Mouse (Mus musculus) liver, embryonic 15.5 days (tissue): ENCODE results near the gene Usp21. TPM values are rescaled to one million over a fixed set of nuclear protein-coding genes. Genes with fewer than 3 reads are reported as not detected.

ENCODE experiments used
- ATAC-seq: fragments of 200-750 bp; cut with Nextera tagmentation; 2 replicates; pipeline ENCODE4 v1.8.0; 2017; ENCODE audit warnings: moderate number of reproducible peaks, mild to moderate bottlenecking, moderate library complexity; ENCODE audit not compliant: insufficient read depth
- H3K27ac ChIP-seq: fragments of 300-500 bp; sonication (generic); replicated peaks from 2 replicates; pipeline ENCODE4 v1.5.1; 2015; ENCODE audit warnings: mild to moderate bottlenecking, inconsistent platforms
- H3K27me3 ChIP-seq: fragments of 300-500 bp; sonication (generic); 2 replicates; pipeline ENCODE4 v1.6.1; 2015; ENCODE audit warnings: mild to moderate bottlenecking, inconsistent platforms
- H3K36me3 ChIP-seq: fragments of 300-500 bp; sonication (generic); replicated peaks from 2 replicates; pipeline ENCODE4 v1.6.1; 2015; ENCODE audit warnings: moderate library complexity, mild to moderate bottlenecking, inconsistent platforms
- H3K4me1 ChIP-seq: fragments of 300-500 bp; sonication (generic); replicated peaks from 2 replicates; pipeline ENCODE4 v1.6.1; 2015; ENCODE audit warnings: inconsistent platforms
- H3K4me2 ChIP-seq: fragments of 300-500 bp; sonication (generic); 2 replicates; pipeline ENCODE4 v1.6.1; 2015; ENCODE audit warnings: moderate library complexity, mild to moderate bottlenecking, inconsistent platforms
- H3K4me3 ChIP-seq: fragments of 300-500 bp; sonication (generic); replicated peaks from 2 replicates; pipeline ENCODE4 v1.5.1; 2015; ENCODE audit warnings: mild to moderate bottlenecking, inconsistent platforms
- H3K9ac ChIP-seq: fragments of 300-500 bp; sonication (generic); 2 replicates; pipeline ENCODE4 v1.6.1; 2015; ENCODE audit warnings: moderate library complexity, mild to moderate bottlenecking, inconsistent platforms
- H3K9me3 ChIP-seq: fragments of 300-500 bp; sonication (generic); replicated peaks from 2 replicates; pipeline ENCODE4 v1.6.1; 2016; ENCODE audit warnings: inconsistent platforms
- WGBS: fragments of 180-500 bp; shearing (Covaris S2); methylation state at CpG from one replicate; pipeline ENCODE4 v1.1.7; 2015; ENCODE audit warnings: mixed read lengths; ENCODE audit not compliant: insufficient replicate concordance; 5-methylcytosine and 5-hydroxymethylcytosine counted together
- polyA plus RNA-seq: library from polyadenylated mRNA; unstranded; fragments of >200 nt; fragmentation: Nextera tagmentation; extraction: Ambion mirVana; gene quantifications from 2 replicates; pipeline ENCODE4 v1.2.1, GENCODE M21; 2015

Usp21 gene
- polyA plus RNA-seq, 1 experiment from 2014 or later = 24.9 TPM

- Histone ChIP-seq H3K27me3 (no peaks in the 10 kb centered on the region), H3K4me1 (peaks cover 72% of the 10 kb centered on the region), H3K9me3 (no peaks in the 10 kb centered on the region), H3K4me2 (no peak overlapping the region), H3K27ac (no peak overlapping the region), H3K4me3 (no peak overlapping the region), H3K36me3 (peaks cover 62% of the 10 kb centered on the region), H3K9ac (no peak overlapping the region)
- WGBS = 87% methylated on average over 15 of the region's 15 CpGs
- ATAC-seq = no peak
Observed at GRCm38 (mm10) chr1:171284491-171284890, 3.3 kb downstream of the Usp21 start.

GRCm38 (mm10) chr1:171283188-171284160, 4.3 kb downstream of the Usp21 start:
- Histone ChIP-seq H3K36me3 (peaks cover 62% of the 10 kb centered on the region), H3K4me3 (peak overlapping the region; percentile 73), H3K27ac (peak overlapping the region; percentile 98; the same call in 1 of the 2 replicates), H3K9me3 (no peaks in the 10 kb centered on the region), H3K27me3 (no peaks in the 10 kb centered on the region), H3K9ac (no peak overlapping the region), H3K4me1 (peaks cover 76% of the 10 kb centered on the region), H3K4me2 (peak overlapping the region; percentile 81)
- no peak for ATAC-seq
- WGBS = 80% methylated on average over 18 of the region's 18 CpGs

- no peak for ATAC-seq
- Histone ChIP-seq H3K4me3 (peak overlapping the region; percentile 73), H3K27ac (peak overlapping the region; percentile 98), H3K9me3 (no peaks in the 10 kb centered on the region), H3K4me1 (peaks cover 80% of the 10 kb centered on the region), H3K9ac (peak overlapping the region; percentile 90), H3K27me3 (no peaks in the 10 kb centered on the region), H3K36me3 (peaks cover 74% of the 10 kb centered on the region), H3K4me2 (peak overlapping the region; percentile 81)
- 65% methylated on average over 18 of the region's 18 CpGs for WGBS
Observed at GRCm38 (mm10) chr1:171282086-171282805, 5.5 kb downstream of the Usp21 start.

- H3K9me3 ChIP-seq = no peaks in the 10 kb centered on the region
- peak; percentile 43 for ATAC-seq
- peak overlapping the region; percentile 98 for H3K27ac ChIP-seq
- WGBS = under 1% methylated on average over 10 of the region's 10 CpGs
- no peaks in the 10 kb centered on the region for H3K27me3 ChIP-seq
- peak overlapping the region; percentile 73 for H3K4me3 ChIP-seq
- peak overlapping the region; percentile 81 for H3K4me2 ChIP-seq
- peaks cover 79% of the 10 kb centered on the region for H3K36me3 ChIP-seq
- peak overlapping the region; percentile 90 for H3K9ac ChIP-seq
- peaks cover 79% of the 10 kb centered on the region for H3K4me1 ChIP-seq
Observed at GRCm38 (mm10) chr1:171281528-171281923, 6.3 kb downstream of the Usp21 start.

- no peaks in the 10 kb centered on the region for H3K9me3 ChIP-seq
- peaks cover 79% of the 10 kb centered on the region for H3K4me1 ChIP-seq
- no peaks in the 10 kb centered on the region for H3K27me3 ChIP-seq
- peak within 1 kb of the TSS; percentile 81 for H3K4me2 ChIP-seq
- H3K36me3 ChIP-seq = peaks cover 79% of the 10 kb centered on the region
- H3K27ac ChIP-seq = peak within 1 kb of the TSS; percentile 98
- H3K9ac ChIP-seq = peak within 1 kb of the TSS; percentile 90
- ATAC-seq = peak; percentile 93
- under 1% methylated on average over 26 of the region's 26 CpGs for WGBS
- H3K4me3 ChIP-seq = peak within 1 kb of the TSS; percentile 73
Observed at GRCm38 (mm10) chr1:171280916-171281527, 6.8 kb downstream of the Usp21 start, which contains the start of gene Ppox. Gene Ppox, minus strand, starts transcription at chr1:171281186.

- peaks cover 81% of the 10 kb centered on the region for H3K36me3 ChIP-seq
- H3K4me2 ChIP-seq = peak overlapping the region; percentile 81
- H3K27ac ChIP-seq = peak overlapping the region; percentile 98
- H3K4me1 ChIP-seq = peaks cover 77% of the 10 kb centered on the region
- H3K4me3 ChIP-seq = peak overlapping the region; percentile 73
- 2% methylated on average over 25 of the region's 25 CpGs for WGBS
- H3K9ac ChIP-seq = peak overlapping the region; percentile 90
- ATAC-seq = peak; percentile 50
- no peaks in the 10 kb centered on the region for H3K27me3 ChIP-seq
- no peaks in the 10 kb centered on the region for H3K9me3 ChIP-seq
Observed at GRCm38 (mm10) chr1:171280250-171280915, 7.4 kb downstream of the Usp21 start.

- Histone ChIP-seq H3K27ac (peak overlapping the region; percentile 98), H3K9me3 (no peaks in the 10 kb centered on the region), H3K4me1 (peaks cover 77% of the 10 kb centered on the region), H3K9ac (peak overlapping the region; percentile 90), H3K4me3 (peak overlapping the region; percentile 73), H3K36me3 (peaks cover 81% of the 10 kb centered on the region), H3K4me2 (peak overlapping the region; percentile 81), H3K27me3 (no peaks in the 10 kb centered on the region)
- WGBS = 55% methylated on average over 5 of the region's 5 CpGs
- no peak for ATAC-seq
Observed at GRCm38 (mm10) chr1:171279721-171280120, 8.1 kb downstream of the Usp21 start.

- H3K36me3 ChIP-seq = peaks cover 81% of the 10 kb centered on the region
- H3K9ac ChIP-seq = peak overlapping the region; percentile 90
- peak overlapping the region; percentile 98 for H3K27ac ChIP-seq
- H3K4me2 ChIP-seq = peak overlapping the region; percentile 81
- peaks cover 76% of the 10 kb centered on the region for H3K4me1 ChIP-seq
- H3K4me3 ChIP-seq = peak overlapping the region; percentile 73
- H3K9me3 ChIP-seq = no peaks in the 10 kb centered on the region
- no peak for ATAC-seq
- 75% methylated on average over 14 of the region's 14 CpGs for WGBS
- no peaks in the 10 kb centered on the region for H3K27me3 ChIP-seq
Observed at GRCm38 (mm10) chr1:171279012-171279705, 8.6 kb downstream of the Usp21 start.

- H3K27ac ChIP-seq = peak overlapping the region; percentile 98
- H3K4me1 ChIP-seq = peaks cover 78% of the 10 kb centered on the region
- H3K4me2 ChIP-seq = peak overlapping the region; percentile 81
- peaks cover 81% of the 10 kb centered on the region for H3K36me3 ChIP-seq
- H3K9me3 ChIP-seq = no peaks in the 10 kb centered on the region
- no peak for ATAC-seq
- peak overlapping the region; percentile 73 for H3K4me3 ChIP-seq
- H3K27me3 ChIP-seq = no peaks in the 10 kb centered on the region
- 93% methylated on average over 8 of the region's 8 CpGs for WGBS
- peak overlapping the region; percentile 90; the same call in 1 of the 2 replicates for H3K9ac ChIP-seq
Observed at GRCm38 (mm10) chr1:171278436-171278835, 9.4 kb downstream of the Usp21 start.

- Histone ChIP-seq H3K4me3 (peak overlapping the region; percentile 73), H3K9ac (peak overlapping the region; percentile 90; the same call in 1 of the 2 replicates), H3K27me3 (no peaks in the 10 kb centered on the region), H3K4me2 (peak overlapping the region; percentile 81), H3K4me1 (peaks cover 71% of the 10 kb centered on the region), H3K36me3 (peaks cover 81% of the 10 kb centered on the region), H3K27ac (peak overlapping the region; percentile 98), H3K9me3 (no peaks in the 10 kb centered on the region)
- 85% methylated on average over 10 of the region's 10 CpGs for WGBS
- ATAC-seq = no peak
Observed at GRCm38 (mm10) chr1:171277736-171278135, 10.1 kb downstream of the Usp21 start.
